Mouse (Mus musculus) heart, postnatal 14 days (tissue): ENCODE measurements around the gene Gm10181. TPM values are rescaled to one million over a fixed set of nuclear protein-coding genes. Genes with fewer than 3 reads are reported as not detected.
"Not testable (repeated sequence)": the region's sequence is repeated elsewhere in the genome, so short reads cannot be mapped to it uniquely, and the experiment has no call there.

ENCODE experiments used
- DNase-seq, 2 experiments: peaks; one replicate each; pipeline ENCODE4 v3.0.0; 2021 to 2022
- intact Hi-C: fragments of 180-260 bp; cut with DNase I; formaldehyde crosslinking; loops from one replicate; pipeline ENCODE4 v1.15.1; 2025
- long read RNA-seq, 2 experiments: library from polyadenylated mRNA; stranded (forward); transcript quantifications; one replicate each; pipeline ENCODE4 v2.0.0; 2021
- total RNA-seq, 2 experiments: library from RNA; stranded (reverse); gene quantifications; 2 replicates each; pipeline ENCODE4 v1.2.3; 2021

The Gm10181 gene
- not detected for total RNA-seq
- long read RNA-seq, experiment 1, result 0 reads
- long read RNA-seq, experiment 2, result 0 reads

DNA sequence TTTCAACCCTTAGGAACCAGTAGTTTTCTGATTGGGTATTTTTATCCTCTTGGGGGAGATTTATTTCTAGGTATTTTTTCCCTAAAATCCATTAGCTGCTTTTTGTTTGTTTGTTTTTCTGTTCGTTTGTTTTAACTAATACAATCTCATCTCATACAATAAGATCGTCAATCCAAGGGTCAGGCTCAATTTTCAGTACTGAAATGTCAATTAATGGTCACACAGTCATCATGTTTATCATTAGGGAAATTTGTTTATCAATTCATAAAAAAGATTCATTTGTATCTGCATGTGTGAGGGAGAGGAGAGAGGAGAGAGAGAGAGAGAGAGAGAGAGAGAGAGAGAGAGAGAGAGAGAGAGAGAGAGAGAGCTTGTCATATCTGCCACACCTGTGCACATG, at the start of gene Gm10181:
Gene Gm10181 (plus strand): TSS at position 301 of the 400 bp plus-strand sequence.
- intact Hi-C loops, result no loop called here
- no peak for DNase-seq

DNA sequence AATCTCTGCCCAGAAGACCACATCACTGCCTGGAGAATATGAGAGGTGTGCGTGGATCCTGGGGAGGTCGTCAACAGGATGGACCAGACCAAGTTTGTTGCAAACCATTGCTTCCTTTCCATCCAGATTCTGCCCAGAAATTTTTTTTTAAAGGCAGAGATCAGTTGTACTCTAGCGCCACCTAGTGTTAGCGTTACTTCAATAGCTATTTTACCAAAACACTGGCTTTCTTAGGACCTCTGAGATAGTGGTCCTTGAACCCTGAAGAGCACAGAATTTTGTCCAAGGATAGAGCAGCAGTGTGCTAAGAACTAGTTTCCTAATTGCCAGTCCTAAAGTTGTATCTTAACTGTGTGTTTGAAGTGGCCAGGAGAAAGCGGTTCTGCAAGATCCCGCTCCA, 47.6 kb upstream of the Gm10181 start:
- DNase-seq, result peak; percentile 36 to 65
- intact Hi-C loops, result loop anchor here (2.0 to 5.0 kb wide), 3 partner anchors 61 to 504 kb away; no protein-coding TSS in a partner anchor

GRCm38 (mm10) chr9:25042162-25043111, 46.8 kb upstream of the Gm10181 start:
- intact Hi-C loops, result loop anchor here (5.0 kb wide), 2 partner anchors 60 to 505 kb away; no protein-coding TSS in a partner anchor
- no peak for DNase-seq

- intact Hi-C loops, result loop anchor here (5.0 kb wide), 2 partner anchors 58 to 507 kb away; no protein-coding TSS in a partner anchor
- no peak for DNase-seq
Observed at GRCm38 (mm10) chr9:25044325-25044724, 44.9 kb upstream of the Gm10181 start.

GRCm38 (mm10) chr9:25048289-25048688, 40.9 kb upstream of the Gm10181 start:
- intact Hi-C loops, result no loop called here
- DNase-seq, result no peak

- intact Hi-C loops, result no loop called here
- no peak for DNase-seq
Observed at GRCm38 (mm10) chr9:25048940-25049339, 40.3 kb upstream of the Gm10181 start.

DNA sequence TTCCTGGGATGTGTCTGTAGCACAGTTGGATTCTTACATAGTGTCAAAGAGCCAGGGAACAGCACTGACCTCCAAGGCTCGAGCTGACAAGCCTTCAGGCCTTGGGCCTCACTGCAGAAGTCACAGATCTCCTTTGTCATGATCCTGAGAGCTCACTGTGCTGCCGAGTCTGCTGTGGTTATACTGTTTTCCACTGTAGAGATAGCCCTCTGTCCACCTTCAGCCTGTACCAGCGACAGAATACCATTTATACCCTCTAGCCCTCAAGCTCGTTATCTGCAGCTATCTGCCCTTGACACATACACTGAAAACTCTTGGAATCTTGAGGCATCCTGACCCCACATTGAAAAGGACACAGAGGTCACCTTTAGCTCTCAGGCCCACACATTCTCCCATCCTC, 37.3 kb upstream of the Gm10181 start:
- no peak for DNase-seq
- intact Hi-C loops, result no loop called here

DNA sequence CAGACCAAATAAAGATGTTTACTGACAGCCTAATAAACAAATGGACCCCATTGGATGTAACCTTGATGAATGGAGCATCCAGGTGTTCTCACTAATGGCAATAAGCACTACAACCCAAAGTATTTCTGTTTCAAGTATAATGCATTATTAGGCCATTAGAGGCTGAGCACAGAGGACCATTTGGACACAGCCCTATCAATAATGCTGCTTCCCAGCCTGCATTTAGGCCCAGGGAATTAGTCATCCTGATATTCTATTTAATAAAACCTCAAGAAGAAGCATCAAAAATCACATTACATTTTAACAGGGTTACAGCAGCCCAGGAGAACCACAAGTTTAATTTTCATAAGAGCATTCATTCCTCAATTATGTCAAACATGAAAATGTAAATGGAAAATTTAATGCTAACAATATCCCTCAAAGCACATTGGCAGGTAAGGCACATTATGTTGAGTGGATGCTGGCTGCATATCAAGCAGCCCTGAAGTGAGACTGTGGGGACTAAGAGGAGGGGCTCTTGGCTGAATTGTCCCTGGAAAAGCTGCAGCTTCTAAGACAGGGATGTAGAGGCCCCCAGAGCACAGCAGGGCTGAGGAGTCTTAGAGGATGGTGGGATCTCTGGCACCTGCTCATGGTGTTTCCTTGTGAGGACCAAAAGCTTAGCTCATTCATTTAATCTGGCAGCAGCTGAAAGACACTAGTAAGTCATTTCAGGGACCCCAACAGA, 33.4 kb upstream of the Gm10181 start:
- intact Hi-C loops, result loop anchor here (5.0 kb wide), 1 partner anchor 46 kb away; no protein-coding TSS in a partner anchor
- DNase-seq, result no peak

GRCm38 (mm10) chr9:25058726-25059125, 30.5 kb upstream of the Gm10181 start:
- intact Hi-C loops, result loop anchor here (5.0 kb wide), 1 partner anchor 44 kb away; no protein-coding TSS in a partner anchor
- DNase-seq, result peak in 1 of 2 experiments; percentile 3

DNA sequence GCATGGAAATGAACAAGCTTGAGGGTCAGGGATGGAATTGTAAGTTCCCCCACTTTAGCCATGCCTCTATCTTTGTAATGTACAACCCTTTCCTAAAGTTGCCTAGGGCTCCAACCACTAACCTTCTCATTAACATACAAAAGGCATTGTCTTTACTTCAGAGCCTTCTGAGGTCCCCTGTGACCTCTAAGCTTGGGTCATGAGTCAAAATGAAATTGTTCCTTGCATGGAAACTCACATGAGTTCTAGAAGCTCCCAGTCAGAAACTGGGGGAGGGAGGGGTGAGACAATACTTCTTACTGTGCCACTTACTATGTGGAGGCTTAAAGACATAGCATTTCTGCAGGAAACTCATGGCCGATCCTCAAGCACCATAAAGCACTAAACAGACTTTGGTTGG, 16.6 kb upstream of the Gm10181 start:
- DNase-seq, result no peak
- intact Hi-C loops, result no loop called here

DNA sequence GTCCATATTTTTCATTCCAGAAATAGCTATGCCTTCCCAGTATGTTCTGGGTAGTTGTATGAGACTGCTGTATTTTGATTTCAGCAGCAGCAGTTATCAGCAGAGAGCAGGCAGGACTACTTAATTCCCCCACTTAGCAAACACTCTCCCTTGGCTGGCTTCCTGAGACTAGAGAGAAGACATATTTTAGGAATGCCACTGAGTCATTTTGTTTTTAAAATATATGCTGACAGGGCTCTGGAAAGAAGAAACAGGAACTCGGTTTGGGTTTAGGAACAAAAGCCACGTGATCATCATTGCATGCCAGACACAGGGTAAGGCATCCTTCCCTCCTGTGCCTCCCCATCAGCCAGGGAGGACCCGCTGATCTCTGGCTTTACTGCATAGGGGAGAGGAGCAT, 13.2 kb upstream of the Gm10181 start:
- DNase-seq, result peak in 1 of 2 experiments; percentile 36

GRCm38 (mm10) chr9:25076505-25076904, 12.7 kb upstream of the Gm10181 start:
- intact Hi-C loops, result no loop called here
- no peak for DNase-seq

More for the DNA sequence above, 13.2 kb upstream of the Gm10181 start:
- intact Hi-C loops, result no loop called here

GRCm38 (mm10) chr9:25090853-25091252, 1.6 kb downstream of the Gm10181 start:
- intact Hi-C loops, result no loop called here
- no peak for DNase-seq

GRCm38 (mm10) chr9:25102881-25103280, 13.7 kb downstream of the Gm10181 start:
- intact Hi-C loops, result loop anchor here (5.0 kb wide), 2 partner anchors 46 to 61 kb away; no protein-coding TSS in a partner anchor
- DNase-seq, result no peak

GRCm38 (mm10) chr9:25104638-25105037, 15.4 kb downstream of the Gm10181 start:
- DNase-seq, result peak; percentile 27 to 63
- intact Hi-C loops, result loop anchor here (2.0 to 5.0 kb wide), 3 partner anchors 47 to 404 kb away; no protein-coding TSS in a partner anchor

DNA sequence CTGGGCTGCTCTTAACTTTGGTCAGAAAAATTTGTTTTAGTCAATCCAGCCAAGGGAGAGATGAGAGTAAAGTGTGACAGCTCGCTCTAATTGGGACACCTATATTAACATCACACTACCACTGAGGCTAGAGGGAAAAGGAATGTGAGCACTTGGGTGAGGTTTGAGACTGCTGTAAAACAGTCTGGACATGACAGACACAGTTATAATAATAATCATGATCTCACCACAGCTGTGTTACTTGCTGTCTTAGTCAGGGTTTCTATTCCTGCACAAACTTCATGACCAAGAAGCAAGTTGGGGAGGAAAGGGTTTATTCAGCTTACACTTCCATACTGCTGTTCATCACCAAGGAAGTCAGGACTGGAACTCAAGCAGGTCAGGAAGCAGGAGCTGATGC, 34.4 kb downstream of the Gm10181 start:
- intact Hi-C loops, DNase-seq: not testable (repeated sequence)

- no peak for DNase-seq
- intact Hi-C loops, result no loop called here
Observed at GRCm38 (mm10) chr9:25124048-25124447, 34.8 kb downstream of the Gm10181 start.

DNA sequence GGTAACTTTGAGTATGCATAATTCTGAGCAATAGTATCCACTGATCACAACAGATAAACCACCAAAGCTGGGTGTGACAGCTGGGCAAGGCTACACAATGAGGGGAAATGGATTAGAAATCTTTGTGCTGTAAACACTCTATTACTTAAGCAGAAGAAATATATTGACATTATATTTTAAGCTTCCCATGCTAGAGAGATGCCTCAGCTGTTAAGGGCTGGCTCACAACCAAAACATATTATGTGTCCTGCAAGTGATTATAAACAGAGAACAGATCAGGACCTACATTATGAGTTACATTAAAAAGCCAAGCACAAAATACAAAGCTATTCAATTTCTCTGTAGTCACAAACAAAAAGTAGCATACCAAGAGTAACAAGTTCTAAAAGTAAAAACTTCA, 43.0 kb downstream of the Gm10181 start:
- no peak for DNase-seq
- intact Hi-C loops, result no loop called here

- no peak for DNase-seq
- intact Hi-C loops, result no loop called here
Observed at GRCm38 (mm10) chr9:25132920-25133319, 43.7 kb downstream of the Gm10181 start.

DNA sequence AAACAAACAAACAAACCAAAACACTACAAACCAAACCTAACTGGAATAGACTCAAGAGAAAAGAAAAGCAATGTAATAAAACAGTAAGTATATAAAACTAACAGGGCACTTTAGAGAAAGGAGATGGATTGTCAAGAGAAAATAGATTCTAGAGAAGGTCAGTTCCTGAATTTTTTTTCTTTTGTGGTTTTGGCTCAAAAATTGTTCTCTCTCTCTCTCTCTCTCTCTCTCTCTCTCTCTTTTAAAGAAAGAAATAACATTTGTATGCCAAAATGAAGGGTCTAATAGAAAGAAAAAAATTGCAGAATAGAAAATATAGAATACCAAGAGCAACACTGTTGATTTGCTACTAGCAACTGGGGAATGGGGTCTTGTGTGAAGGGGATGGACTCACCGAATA, 49.7 kb downstream of the Gm10181 start:
- intact Hi-C loops, result no loop called here
- no peak for DNase-seq
